10 mouse cellular contexts compared by ENCODE assay signal in genomic region chr17:8506726-8507125, GRCm38 (mm10). TPM values are rescaled to one million over a fixed set of nuclear protein-coding genes. Genes with fewer than 3 reads are reported as not detected.
A peak's percentile ranks its signal among the peaks of the same experiment; 100 is the strongest.
DNase-seq lines count a peak whose midpoint lies in the region; ATAC-seq and TF ChIP-seq lines count a peak whose summit lies in the region.
"Had no signal": no experiment of that assay in that cellular context is flagged by ENCODE, and none has a peak within 500 bp of the region (broad histone marks: within the 10 kb centered on the region; RNA-seq: fewer than 3 reads in every experiment).

No protein-coding gene starts in this region.

- 50% methylated on average over 6 of the region's 6 CpGs for WGBS in forebrain, embryonic 12.5 days
- WGBS in forebrain, embryonic 10.5 days, result 56% methylated on average over 6 of the region's 6 CpGs
- WGBS in lung, postnatal 0 days, result 60% methylated on average over 6 of the region's 6 CpGs

- DNase-seq in forebrain, embryonic 10.5 days (ENCODE audit: extremely low spot score, low spot score), result no peak
- no peak for DNase-seq in layer of hippocampus, adult 2 months (ENCODE audit: low spot score in 2 of 2)
- DNase-seq in layer of hippocampus, postnatal 14 days (ENCODE audit: low spot score in 2 of 2), result no peak
- DNase-seq in induced T-regulatory cell, adult 2 months (ENCODE audit: low read depth), result peak; percentile 10
- no peak for DNase-seq in lung, postnatal 0 days (ENCODE audit: low spot score)
- no peak for DNase-seq in embryo, embryonic 10 days (ENCODE audit: low spot score)

- TF ChIP-seq EP300 in lung, postnatal 0 days (IDR thresholded peaks at IDR 0.05), result no peak

- H3K36me3 ChIP-seq in forebrain, embryonic 12.5 days (replicated peaks), result no peaks in the 10 kb centered on the region
- H3K36me3 ChIP-seq in forebrain, embryonic 10.5 days (replicated peaks), result no peaks in the 10 kb centered on the region
- H3K36me3 ChIP-seq in lung, postnatal 0 days (ENCODE audit: insufficient read depth, low read length), result no peaks in the 10 kb centered on the region
- H3K36me3 ChIP-seq: heart, embryonic 12.5 days; midbrain, embryonic 13.5 days had no signal

- 0 out of 2 replicates have a peak overlapping the region, but pooled peaks have one; percentile 8 for H3K27ac ChIP-seq in forebrain, embryonic 12.5 days
- no peak overlapping the region for H3K27ac ChIP-seq in forebrain, embryonic 10.5 days
- peak overlapping the region; percentile 90 for H3K27ac ChIP-seq in layer of hippocampus, adult 2 months
- H3K27ac ChIP-seq in lung, postnatal 0 days (ENCODE audit: low read length), result no peak overlapping the region

- H3K4me2 ChIP-seq in forebrain, embryonic 12.5 days, result no peak overlapping the region
- H3K4me2 ChIP-seq in lung, postnatal 0 days (replicated peaks; ENCODE audit: low read depth, low read length), result no peak overlapping the region

- H3K4me3 ChIP-seq in forebrain, embryonic 12.5 days (replicated peaks), result no peak overlapping the region
- no peak overlapping the region for H3K4me3 ChIP-seq in forebrain, embryonic 10.5 days
- no peak overlapping the region for H3K4me3 ChIP-seq in layer of hippocampus, adult 2 months
- H3K4me3 ChIP-seq in lung, postnatal 0 days (ENCODE audit: low read depth, low read length), result no peak overlapping the region

- ATAC-seq in forebrain, embryonic 12.5 days (ENCODE audit: low FRiP score), result no peak
- ATAC-seq in CD4-positive, CD25-positive, alpha-beta regulatory T cell, adult 4 months, result peak; percentile 59
- no peak for ATAC-seq in lung, postnatal 0 days

- H3K9me3 ChIP-seq in forebrain, embryonic 12.5 days, result no peaks in the 10 kb centered on the region
- no peaks in the 10 kb centered on the region for H3K9me3 ChIP-seq in forebrain, embryonic 10.5 days
- no peaks in the 10 kb centered on the region for H3K9me3 ChIP-seq in lung, postnatal 0 days (ENCODE audit: low read length)
- H3K9me3 ChIP-seq: heart, embryonic 12.5 days; midbrain, embryonic 13.5 days had no signal

- TF ChIP-seq CTCF in layer of hippocampus, adult 2 months (conservative IDR thresholded peaks at IDR 0.05), result no peak
- no peak for TF ChIP-seq CTCF in lung, postnatal 0 days (IDR thresholded peaks at IDR 0.05)

- H3K27me3 ChIP-seq in forebrain, embryonic 12.5 days, result peaks cover 21% of the 10 kb centered on the region
- peaks cover 20% of the 10 kb centered on the region for H3K27me3 ChIP-seq in forebrain, embryonic 10.5 days (ENCODE audit: poor library complexity, severe bottlenecking)
- H3K27me3 ChIP-seq in lung, postnatal 0 days (replicated peaks; ENCODE audit: insufficient read depth, low read length), result no peaks in the 10 kb centered on the region
- H3K27me3 ChIP-seq: heart, embryonic 12.5 days had no signal

- peaks cover 37% of the 10 kb centered on the region for H3K4me1 ChIP-seq in forebrain, embryonic 12.5 days
- H3K4me1 ChIP-seq in forebrain, embryonic 10.5 days, result peaks cover 37% of the 10 kb centered on the region
- H3K4me1 ChIP-seq in lung, postnatal 0 days (ENCODE audit: insufficient read depth, low read depth, low read length), result peaks cover 7% of the 10 kb centered on the region; the same call in 1 of the 2 replicates

- no peak overlapping the region for H3K9ac ChIP-seq in forebrain, embryonic 12.5 days
- H3K9ac ChIP-seq in lung, postnatal 0 days (replicated peaks; ENCODE audit: low read depth), result no peak overlapping the region

RNA-seq across cellular contexts. Expression of gene Pde10a, which starts 18.4 kb away (rescaled TPM):
- polyA plus RNA-seq in forebrain, embryonic 12.5 days (2016; fragmentation: Nextera tagmentation; extraction: Ambion mirVana), result 9.0 and 10.7 TPM in 2 replicates
- 3.1 and 3.6 TPM in 2 replicates for polyA plus RNA-seq in forebrain, embryonic 10.5 days (2016; fragmentation: Nextera tagmentation; extraction: Ambion mirVana)
- 10 to 100 TPM; 67.6 to 71.6 TPM for total RNA-seq in layer of hippocampus, adult 2 months (2021)
- total RNA-seq in layer of hippocampus, postnatal 14 days (2021), result 10 to 100 TPM; 66.5 to 67.2 TPM
- polyA plus RNA-seq in CD4-positive, CD25-positive, alpha-beta regulatory T cell, adult 4 months (2017; shearing (Covaris generic)), result 1 to 10 TPM in 1 of 2 experiments, not detected in 1; 1.1 TPM
- polyA plus RNA-seq in lung, postnatal 0 days (2015; fragmentation: Nextera tagmentation; extraction: Ambion mirVana), result 0.86 and 0.89 TPM in 2 replicates

Comparison
In these comparisons a context has a peak if more than half of its experiments do, and no peak if none do; other contexts are left out.
1. H3K27ac ChIP-seq: peak in forebrain, embryonic 12.5 days (single experiment) and layer of hippocampus, adult 2 months (single experiment); none in forebrain, embryonic 10.5 days (single experiment) and lung, postnatal 0 days (single experiment).